Mouse (Mus musculus): ENCODE measurements around the gene Dbndd1.

DNA sequence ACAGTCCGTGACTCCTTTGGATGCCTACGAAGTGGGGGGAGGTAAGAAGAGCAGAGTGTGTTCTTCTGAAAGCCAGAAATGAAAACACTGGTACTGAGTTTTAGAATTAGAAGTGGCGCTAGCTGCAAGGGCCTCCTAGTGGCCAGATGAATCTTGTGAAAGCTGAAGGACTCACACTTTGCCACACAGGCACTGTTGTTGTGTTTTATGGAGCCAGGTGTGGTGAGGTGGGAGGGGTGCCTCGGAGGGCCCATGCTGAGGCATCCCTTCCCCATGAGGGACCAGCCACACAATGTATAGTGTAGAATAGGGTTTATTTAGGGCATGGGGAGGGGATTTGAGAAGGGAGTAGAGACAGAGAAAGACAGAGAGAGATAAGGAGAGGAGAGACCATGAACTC is 17.6 kb downstream of the Dbndd1 start:
- no peak for TF ChIP-seq ZC3H11A (IDR thresholded peaks at IDR 0.05; ENCODE audit: borderline replicate concordance, low read depth, low read length)
- TF ChIP-seq ZNF384 (IDR thresholded peaks at IDR 0.05; ENCODE audit: low read depth, low read length) = no peak
- TF ChIP-seq HCFC1 (IDR thresholded peaks at IDR 0.05; ENCODE audit: borderline replicate concordance, insufficient read depth, low read length) = no peak
- TF ChIP-seq MAFK (IDR thresholded peaks at IDR 0.05; ENCODE audit: insufficient read depth, low read depth, low read length) = no peak
- TF ChIP-seq CHD2 (IDR thresholded peaks at IDR 0.05; ENCODE audit: low read depth, low read length) = no peak
